Mouse (Mus musculus): ENCODE measurements around the gene Tpm1. TPM values are rescaled to one million over a fixed set of nuclear protein-coding genes. Genes with fewer than 3 reads are reported as not detected.

Tpm1 gene
- total RNA-seq, 2 experiments from 2014 or later = 9,705 to 11,464 TPM

DNA sequence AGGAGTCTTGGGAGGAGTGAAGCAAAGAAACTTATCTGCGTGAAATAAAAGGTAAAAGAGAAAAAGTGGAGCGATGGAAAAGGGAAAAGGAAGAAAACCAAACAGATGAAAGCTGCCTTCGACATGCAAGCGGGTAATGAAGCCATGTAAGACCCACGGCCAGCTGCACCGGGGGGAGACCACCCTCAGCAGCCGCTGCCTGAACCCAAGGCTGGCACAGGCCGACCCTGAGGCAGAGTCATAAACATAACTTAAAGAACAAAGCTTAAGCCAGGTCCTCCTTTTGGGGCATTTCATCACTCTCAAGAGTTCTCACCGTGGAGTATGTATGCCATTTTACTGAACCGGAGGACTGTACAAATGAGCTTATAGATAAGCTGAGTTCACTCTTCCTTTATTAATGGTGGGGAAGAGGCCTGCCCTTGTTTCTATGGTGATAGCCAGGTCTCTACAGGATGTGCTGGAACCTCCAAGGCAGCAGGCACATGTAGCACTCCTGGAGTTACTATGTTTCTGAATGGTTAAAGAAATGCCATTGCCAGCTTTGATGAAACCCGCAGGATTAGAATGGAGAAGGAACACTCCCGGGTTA is 21.0 kb downstream of the Tpm1 start:
- no peak for DNase-seq

DNA sequence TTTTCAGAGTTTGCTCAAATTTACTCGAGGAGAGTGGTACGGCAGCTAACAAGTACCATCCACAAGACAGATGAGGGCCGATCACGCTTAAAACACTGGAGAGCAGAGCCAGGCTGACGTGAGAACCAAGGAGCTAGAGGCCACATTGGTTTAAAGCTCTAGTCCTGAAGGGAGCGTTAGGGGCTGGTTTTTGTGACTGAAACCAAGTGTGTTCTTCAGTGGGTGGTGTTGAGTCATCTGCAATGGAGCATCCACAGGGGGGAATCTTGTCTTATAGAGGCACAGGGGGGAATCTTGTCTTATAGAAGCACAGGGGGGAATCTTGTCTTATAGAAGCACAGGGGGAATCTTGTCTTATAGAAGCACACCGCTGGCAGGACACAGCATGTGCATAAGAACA is 22.3 kb downstream of the Tpm1 start:
- no peak for DNase-seq

DNA sequence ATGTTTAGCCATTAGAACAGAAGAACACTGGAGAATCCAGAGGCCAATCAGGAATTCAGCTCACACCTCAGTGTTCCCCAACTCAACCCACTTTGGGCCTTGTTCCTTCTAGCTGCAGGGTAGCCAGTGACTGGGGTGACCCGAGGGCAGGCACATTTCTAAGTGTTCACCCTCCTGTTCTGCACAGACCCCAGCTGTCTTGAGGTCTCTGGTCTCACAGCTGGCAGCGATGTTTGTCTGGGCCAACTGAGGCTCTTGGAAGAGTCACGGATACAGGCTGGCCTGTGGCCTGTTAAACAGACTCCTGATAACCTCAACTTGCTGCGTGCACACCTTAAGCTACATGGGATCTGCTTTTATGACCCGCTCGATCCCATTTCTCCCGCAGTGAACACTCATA is 23.1 kb downstream of the Tpm1 start:
- DNase-seq = no peak

DNA sequence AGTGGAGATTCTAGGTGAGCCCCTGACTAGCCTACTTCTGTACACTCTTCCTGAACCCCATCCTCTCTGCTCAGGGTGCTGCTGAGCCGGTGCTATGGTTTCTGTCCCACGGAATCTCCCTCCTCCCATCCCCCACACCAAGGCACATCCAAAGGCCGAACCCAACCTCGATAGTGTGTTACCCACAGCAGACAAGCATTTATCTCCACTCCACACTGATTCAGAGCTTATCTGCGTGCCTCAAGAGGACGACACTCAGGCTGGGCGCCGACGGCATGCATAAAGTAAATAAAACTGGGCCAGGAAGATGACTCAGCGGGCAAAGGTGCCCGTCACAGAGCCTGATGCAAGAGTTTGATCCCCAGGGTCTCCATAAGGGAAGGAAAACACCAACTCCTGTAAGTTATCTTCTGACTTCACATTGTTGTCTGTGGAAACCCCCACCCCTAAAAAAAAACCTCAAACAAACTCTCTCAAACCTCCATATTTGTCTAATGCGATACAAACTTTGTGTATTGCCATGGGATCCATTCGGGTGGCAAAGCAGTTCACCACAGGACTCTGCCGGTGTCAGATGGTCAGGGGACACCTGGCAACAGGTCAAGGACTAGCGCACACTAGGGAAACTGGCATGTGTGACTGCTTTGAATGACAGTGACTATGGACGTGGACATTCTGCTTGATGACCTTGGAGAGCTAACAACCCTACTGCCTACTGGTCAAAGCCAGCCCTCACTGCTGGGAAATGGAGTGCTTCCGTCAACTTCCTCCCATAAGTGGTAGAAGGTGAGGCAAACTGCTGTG is 24.1 kb downstream of the Tpm1 start:
- peak in 1 of 2 experiments; percentile 61 for DNase-seq

DNA sequence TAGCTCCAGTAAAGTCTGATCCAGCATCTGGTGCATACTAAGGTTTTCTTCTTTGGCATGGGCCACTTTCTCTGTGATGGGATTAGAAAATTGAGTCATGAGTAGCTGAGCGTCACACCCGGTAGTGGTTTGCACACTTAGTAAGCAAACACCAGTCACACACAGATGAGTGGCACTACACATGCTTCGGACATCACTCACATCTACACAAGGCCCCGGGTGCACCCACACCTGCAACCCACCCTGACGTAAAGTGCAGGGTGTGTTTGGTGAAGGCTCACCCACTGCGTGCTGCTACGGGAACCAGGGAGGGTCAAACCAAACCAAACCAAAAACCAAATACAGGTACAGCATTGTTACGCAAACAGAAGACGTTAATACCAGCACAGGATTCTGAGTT is 25.8 kb downstream of the Tpm1 start:
- no peak for DNase-seq

DNA sequence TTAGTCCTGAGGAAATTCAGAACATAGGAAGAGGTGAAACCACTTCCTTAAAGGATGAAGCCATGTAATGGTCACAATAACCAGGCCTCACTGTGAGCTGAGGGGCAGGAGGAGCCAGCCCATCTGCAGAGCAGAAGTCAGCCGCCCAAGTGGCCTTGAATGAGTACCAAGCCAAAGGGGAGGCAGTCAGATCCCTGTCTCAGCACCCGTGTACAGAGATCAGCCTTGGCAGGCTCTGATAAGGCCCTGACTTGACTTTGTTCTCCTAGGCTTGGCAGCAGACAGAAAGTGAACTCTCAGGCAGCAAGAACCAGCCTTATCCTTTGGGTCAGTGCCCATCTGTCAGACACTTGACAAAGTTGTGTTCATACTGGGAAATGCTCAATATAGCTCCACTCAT is 29.1 kb downstream of the Tpm1 start:
- peak in 1 of 2 experiments; percentile 66 for DNase-seq

DNA sequence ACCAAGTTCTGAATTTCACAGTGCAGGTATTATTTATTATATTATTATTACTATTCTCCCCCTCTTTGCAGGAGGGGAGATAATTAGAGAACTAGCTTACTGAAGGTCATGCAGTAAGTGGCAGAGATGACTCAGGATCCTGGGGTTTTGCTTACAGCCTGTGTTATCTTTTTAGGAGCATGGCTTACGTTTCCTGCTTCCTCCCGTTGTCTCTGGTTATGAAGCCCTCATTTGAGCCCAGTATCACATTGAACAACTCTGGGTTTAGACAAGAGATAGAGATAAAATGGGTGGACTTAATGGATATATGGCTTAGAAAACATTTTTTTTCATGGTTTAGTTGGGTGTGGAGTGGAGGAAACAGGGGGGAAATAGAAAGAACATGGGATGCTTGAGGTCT is 35.7 kb downstream of the Tpm1 start:
- no peak for DNase-seq

DNA sequence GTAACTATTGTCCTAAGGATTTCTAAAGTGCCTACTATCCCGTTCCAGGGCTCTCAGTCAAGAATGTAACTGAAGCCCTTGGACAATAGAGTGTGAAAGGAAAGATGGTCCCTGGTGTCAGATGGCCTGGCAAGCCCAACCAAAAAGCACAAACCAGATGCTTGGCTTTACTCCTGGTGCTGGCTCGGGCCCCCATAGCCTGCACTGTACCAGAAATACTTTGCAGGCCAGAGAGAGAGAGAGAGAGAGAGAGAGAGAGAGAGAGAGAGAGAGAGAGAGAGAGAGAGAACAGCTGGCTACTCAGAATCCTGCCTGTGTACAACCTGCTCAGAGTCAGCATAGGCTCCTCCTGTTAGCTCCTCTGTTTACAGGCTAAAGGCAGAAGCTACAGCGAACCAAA is 36.7 kb downstream of the Tpm1 start:
- DNase-seq = peak; percentile 82 to 87

DNA sequence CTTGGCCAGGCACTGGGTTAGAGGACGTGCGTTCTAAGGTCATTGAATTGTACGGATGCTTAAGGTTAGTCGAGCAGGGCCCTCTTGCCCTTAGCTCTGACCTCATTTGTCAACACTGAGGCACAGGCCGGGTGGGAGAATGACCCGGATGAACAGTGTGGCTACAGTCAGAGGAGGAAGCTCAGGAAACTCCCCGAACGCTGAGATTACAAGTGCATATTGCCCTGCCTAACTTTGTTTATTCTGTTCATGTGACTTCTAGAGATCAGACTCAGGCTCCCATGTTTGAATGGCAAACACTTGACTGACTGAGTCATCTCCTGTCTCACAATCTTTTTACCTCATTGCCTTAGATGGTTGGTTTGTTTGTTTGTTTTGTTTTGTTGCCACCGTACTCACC is 37.7 kb downstream of the Tpm1 start:
- no peak for DNase-seq

DNA sequence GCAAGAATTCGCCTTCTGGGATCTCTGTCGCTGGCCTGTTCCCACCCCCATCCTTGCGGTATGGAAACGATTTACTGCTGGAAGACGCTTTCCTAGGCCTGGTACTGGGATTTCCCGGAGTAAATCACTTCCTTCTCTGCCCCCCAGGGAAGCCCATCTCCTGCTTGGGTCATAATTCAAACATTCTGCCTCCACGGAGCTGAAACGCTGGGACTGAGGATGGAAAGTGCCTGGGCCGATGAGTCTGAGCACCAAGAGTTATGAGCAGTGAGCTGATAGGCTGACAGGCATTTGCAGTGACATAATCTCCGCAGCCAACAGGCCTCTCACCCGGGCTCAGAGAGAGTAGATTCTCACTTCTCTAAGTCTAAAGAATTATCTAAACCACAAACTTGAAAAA is 40.4 kb downstream of the Tpm1 start:
- no peak for DNase-seq

DNA sequence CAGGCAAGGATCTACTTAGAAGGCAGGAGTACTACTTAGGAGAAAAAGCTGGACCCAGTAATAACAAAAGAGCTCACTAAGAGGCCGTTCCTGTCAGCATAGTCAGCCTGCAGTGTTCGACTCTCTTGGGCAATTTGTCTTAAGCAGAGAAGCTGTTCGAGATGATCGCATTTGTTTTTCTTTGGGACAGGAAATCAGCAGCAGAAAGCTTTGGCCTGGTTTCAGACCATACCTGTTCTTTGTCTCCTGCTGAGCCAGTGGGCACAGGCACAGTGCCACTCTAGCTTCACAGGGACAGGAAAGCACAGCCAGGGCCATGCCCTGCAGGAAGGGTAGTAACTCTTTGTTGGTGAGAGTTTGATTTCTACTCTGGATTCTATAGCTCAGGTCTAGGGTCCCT is 42.8 kb downstream of the Tpm1 start:
- DNase-seq = no peak

DNA sequence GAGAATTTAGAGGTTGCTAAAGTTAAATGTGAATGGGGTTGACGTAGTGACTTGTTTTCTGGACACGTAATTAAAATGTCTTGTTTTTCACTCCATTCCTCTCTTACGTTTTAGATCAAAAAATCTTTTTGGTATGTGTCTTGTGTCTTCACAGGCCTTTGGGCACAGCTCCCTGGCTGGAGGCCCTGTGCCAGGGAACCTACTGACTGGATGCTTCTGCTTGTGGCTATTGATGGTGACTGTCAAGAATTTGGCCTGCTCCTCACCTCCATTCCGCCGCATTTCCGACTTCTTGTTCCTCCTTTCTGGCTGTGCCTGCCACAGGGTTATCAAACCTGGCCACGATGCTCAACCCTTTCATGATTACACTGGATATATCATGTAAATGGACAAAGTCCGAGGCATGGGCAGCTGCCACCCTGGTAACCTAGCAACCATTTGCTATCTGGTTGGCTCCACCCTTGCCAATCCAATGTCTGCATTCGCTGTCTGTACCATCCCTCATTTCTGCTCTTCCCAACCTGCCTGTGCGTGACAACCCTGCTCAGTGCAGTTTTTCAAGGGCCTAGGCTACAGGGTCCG is 44.0 kb downstream of the Tpm1 start:
- no peak for DNase-seq

DNA sequence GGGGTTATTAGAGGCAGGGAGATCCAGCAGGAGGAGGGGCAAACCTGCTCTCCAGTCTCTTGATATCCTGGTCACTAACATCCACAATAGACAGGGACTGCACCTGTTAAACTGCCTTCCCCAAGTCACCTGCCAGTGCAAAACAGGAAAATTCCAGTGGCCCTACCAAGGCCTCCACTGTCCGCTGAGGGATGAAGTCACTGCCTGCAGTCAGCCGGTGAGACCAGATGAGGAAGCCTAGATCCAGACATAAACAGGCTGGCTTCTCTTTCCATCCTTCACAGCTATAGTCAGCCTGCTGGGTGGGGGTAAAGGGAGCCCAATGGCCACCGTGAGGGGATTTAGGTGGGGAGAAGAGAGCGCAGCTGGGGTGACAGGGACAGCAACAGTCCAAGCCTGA is 45.5 kb downstream of the Tpm1 start:
- no peak for DNase-seq

DNA sequence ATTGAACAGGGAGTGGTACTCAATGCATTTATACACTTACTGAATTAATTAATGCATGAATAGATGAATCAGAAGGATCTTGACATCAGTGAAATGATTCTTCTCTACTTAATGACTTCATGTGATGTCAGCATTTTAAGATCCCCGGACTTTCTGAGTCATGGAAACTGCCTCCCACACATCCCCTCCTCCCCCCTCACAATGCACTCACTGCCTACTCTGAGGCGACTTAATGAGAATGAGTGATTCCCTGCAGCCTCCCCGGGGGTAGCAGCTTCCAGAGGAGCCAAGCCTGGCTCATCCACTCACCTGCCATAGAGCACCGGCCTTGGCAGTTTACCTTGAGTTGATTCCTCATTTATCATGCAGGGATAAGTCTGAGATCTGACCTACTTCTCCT is 46.0 kb downstream of the Tpm1 start:
- DNase-seq = no peak

DNA sequence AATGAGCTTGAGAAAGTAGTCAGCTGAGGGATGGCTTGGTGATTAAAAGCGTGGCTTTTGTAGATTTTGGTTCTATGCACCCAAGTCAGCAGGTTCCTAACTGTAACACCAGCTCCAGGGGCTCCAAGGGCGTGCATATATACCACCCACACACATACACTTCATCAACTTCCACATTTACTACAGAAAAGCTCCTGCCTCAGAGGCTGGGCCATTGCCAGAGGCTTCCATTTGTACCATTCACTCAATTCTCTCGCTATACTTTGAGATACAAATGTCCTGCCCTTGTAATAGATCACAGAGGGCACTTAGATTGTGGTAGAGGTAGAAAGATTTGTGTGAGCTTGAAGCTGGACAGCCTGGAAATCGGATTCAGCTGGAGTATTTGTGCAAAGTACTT is 47.7 kb downstream of the Tpm1 start:
- DNase-seq = no peak

DNA sequence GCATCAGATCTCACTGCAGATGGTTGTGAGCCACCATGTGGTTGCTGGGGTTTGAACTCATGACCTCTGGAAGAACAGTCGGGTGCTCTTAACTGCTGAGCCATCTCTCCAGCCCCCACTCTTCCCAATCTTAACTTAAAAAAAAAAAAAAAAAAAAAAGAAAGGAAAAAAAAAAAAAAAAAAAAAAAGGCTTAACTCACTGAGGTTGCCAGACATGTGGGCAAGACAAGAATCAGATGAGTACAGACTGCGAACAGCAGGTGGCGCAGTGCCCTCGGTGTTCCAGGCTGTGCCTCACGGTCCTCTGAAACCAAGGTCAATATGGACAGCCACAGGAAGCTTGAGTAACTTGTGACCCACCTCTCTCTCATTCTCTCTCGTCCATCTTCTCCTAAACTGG is 48.2 kb downstream of the Tpm1 start:
- peak; percentile 82 to 89 for DNase-seq

DNA sequence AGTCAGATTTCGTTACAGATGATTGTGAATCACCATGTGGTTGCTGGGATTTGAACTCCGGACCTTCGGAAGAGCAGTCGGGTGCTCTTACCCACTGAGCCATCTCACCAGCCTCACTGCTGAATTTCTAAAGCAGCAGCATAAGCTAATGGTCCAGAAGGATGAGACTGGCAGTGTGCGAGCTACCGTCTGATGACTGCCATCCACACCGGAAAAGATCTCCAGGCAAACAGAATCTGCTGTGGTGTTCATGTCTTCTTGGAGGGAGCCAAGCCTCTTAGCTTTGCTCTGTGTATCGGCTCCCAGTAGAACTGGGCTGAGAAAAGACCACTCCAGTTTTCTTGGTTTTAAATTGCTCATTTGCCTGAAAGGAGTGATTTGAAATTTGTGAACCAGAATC is 49.5 kb downstream of the Tpm1 start:
- no peak for DNase-seq

DNA sequence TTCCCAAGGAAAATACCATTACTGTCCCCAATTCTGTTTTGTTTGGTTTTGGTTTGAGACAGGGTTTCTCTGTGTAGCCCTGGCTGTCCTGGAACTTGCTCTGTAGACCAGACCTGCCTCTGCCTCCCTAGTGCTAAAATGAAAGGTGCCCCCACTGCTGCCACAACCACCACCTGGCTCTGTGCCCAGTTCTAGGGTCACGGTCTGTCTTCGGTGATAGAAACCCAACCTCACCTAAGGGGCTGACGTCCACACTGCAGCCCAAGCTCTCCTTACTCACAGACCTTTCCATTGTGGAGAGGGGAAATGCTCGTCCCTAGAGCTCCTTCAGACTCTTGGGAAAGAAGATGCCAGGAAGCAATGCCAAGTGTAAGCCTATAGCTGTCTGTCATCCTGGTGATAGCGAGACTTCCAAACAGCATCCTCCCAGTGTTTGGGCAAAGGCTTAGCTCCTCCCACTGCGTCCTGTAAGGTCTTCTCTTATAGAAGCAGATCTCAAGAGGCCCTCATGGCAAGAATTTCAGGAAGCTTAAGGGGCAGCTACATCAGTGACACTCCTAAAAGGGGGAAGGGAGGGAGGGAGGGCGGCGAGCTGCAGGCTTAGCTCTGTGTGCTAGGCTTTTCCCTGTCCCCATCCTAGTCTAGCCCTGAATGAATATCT is 57.3 kb downstream of the Tpm1 start:
- no peak for DNase-seq

DNA sequence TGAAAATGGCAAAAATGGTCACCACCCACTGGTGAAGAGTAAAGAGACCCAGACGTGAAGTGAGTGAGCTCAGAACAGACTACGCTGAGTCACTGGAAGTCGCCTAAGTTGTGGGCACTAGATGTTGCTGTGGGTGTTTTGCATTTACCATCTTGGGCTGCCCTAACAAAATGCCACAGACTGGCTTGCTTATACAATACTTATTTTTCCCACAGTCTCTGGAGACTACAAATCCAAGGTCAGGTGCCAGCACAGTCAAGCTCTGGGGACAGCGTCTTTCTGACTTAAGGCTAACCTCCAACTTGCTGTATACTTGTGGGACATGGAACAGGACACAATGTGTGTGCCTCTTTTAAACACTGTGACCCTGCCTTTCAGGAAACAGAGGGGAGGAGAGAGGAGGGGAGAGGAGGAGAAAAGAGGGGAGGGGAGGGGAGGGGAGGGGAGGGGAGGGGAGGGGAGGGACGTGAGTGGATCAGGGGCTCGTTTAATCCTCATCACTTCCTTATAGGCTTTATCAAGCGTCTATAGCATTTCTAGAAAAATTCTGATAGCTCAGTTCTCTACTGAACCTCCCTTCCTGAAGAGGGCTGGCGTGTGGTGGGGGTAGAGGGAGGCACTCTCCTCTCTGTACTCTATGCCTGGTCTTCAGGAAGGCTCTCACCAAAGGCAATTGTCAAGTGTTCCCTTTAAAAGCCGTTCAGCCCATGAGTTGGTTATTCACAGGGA is 58.0 kb downstream of the Tpm1 start:
- DNase-seq = no peak

DNA sequence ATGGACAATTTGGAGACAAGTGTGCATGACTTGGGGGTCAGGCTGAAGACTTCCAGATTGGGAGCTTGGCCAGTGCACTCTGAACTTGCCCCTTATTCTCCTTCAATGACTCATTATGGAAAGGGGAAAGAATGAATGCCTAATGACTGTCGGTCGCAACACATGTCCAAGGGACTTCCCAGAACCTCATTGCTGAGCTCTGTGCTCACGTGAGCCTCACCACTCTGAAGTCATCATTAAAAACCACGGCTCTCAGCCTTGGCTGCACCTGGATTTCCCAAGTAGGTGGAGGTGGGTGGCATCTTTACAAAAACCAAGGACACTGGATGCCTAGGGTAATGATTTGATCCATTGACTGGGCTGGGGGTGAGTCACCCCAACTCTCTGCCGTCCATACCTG is 59.2 kb downstream of the Tpm1 start:
- no peak for DNase-seq

DNA sequence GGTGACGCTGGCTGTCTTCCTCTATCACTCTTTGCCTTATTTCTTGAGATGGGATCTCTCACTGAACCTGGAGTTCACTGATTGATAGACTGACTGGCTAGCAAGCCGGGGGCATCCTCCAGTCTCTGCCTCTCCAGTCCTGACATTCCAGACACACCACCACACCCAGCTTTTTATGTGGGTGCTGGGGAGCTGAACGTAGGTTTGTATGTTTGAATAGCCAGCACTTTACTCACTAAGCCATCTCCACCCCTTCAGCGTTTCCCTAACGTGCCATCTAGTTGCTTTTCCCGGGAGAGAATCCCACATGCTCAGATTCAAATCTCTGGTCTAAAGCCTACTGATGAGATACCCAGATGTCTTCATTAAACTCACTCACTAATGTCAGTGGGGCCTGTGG is 59.6 kb downstream of the Tpm1 start:
- no peak for DNase-seq

DNA sequence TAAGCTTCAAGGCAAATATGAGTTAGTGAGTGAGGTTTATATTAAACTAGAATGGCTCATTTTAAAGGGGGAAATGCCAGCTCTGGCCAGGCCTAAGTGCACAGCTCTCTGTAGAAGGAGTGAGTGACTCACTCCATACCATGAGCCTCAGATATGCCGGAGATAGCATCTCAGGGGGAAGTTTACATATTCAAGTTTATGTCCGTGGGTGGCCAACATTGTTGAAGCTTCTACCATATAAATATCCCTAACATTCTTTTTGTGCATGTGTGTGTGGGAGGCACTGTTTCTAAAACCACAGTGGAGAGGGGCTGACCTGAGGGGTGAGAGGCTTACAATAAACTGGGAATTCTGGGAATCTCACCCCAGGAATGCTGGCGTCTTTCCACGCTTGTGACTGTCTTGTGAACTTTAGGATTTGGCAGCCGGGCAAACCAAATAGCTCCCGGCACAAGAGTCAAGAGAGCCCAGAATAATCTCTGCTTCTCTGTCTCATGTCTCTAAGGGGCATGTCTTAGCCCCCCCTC is 60.3 kb downstream of the Tpm1 start:
- peak; percentile 26 to 38 for DNase-seq
